Mouse (Mus musculus): ENCODE measurements around the gene Spns3. TPM values are rescaled to one million over a fixed set of nuclear protein-coding genes. Genes with fewer than 3 reads are reported as not detected.

Spns3 gene
- polyA plus RNA-seq, 1 experiment from 2014 or later: 0.75 TPM

DNA sequence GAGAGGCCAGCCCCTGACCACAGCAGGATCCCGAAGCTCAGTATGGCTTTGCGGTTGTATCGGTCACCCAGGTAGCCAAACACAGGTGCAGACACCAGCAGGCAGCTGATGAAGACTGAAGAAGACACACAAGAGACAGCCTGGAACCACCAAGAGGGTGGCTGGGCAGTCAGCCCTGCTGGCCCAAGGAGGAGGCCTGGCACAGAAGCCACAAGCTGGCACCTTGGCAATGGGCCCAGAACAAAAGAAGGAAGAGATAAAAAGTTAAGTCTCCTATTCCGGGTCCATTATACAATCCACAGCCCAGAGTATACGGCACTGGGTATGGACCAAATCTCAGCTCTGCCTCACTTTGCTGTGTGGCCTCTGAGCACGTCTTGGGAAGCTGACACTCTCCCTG is 9.9 kb downstream of the Spns3 start:
- no peak for ATAC-seq (ENCODE audit: low FRiP score, low TSS enrichment)
- H3K9me3 ChIP-seq (ENCODE audit: control insufficient read depth, low read length): no peaks in the 10 kb centered on the region
- no peak for DNase-seq (ENCODE audit: low spot score)
- H3K9ac ChIP-seq (ENCODE audit: low read length): no peak overlapping the region
- no peak overlapping the region for H3K4me3 ChIP-seq (ENCODE audit: low read depth, low read length)
- H3K27me3 ChIP-seq (ENCODE audit: control insufficient read depth, insufficient read depth, low read length): no peaks in the 10 kb centered on the region
- WGBS: 76% methylated on average over 6 of the region's 6 CpGs
- no peak overlapping the region for H3K4me2 ChIP-seq (replicated peaks; ENCODE audit: low read depth)
- no peak for TF ChIP-seq CTCF (IDR thresholded peaks at IDR 0.05; ENCODE audit: low read depth)
- no peak for TF ChIP-seq EP300 (optimal IDR thresholded peaks at IDR 0.05)
- H3K4me1 ChIP-seq (replicated peaks; ENCODE audit: control insufficient read depth, insufficient read depth): no peaks in the 10 kb centered on the region
- H3K36me3 ChIP-seq (ENCODE audit: control insufficient read depth, insufficient read depth, low read length): no peaks in the 10 kb centered on the region
- H3K27ac ChIP-seq (replicated peaks): no peak overlapping the region

DNA sequence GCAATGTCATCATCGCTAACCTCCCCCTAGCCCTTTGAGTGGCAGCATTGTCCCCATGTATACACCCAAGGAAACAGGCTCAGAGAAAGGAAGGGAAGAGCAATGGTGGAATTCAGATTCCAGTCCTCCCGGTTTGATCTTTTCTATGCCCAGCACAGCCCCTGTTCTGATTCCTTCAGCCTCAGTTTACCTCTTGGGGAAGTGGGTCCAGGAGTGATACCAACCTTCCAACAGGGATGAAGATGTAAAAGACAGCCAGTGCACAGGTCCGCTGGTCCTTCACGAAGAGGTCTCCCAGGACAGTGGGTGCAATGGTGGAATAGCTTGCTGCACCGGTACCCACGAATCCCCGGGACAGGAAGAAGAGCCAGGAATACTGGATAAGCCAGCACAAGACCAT is 11.5 kb downstream of the Spns3 start:
- ATAC-seq (ENCODE audit: low FRiP score, low TSS enrichment): no peak
- H3K4me2 ChIP-seq (replicated peaks; ENCODE audit: low read depth): no peak overlapping the region
- H3K9ac ChIP-seq (ENCODE audit: low read length): no peak overlapping the region
- TF ChIP-seq EP300 (optimal IDR thresholded peaks at IDR 0.05): no peak
- TF ChIP-seq CTCF (IDR thresholded peaks at IDR 0.05; ENCODE audit: low read depth): no peak
- H3K4me1 ChIP-seq (replicated peaks; ENCODE audit: control insufficient read depth, insufficient read depth): no peaks in the 10 kb centered on the region
- H3K4me3 ChIP-seq (ENCODE audit: low read depth, low read length): no peak overlapping the region
- no peaks in the 10 kb centered on the region for H3K9me3 ChIP-seq (ENCODE audit: control insufficient read depth, low read length)
- no peaks in the 10 kb centered on the region for H3K36me3 ChIP-seq (ENCODE audit: control insufficient read depth, insufficient read depth, low read length)
- DNase-seq (ENCODE audit: low spot score): no peak
- WGBS: 93% methylated on average over 7 of the region's 7 CpGs
- no peak overlapping the region for H3K27ac ChIP-seq (replicated peaks)
- H3K27me3 ChIP-seq (ENCODE audit: control insufficient read depth, insufficient read depth, low read length): no peaks in the 10 kb centered on the region

DNA sequence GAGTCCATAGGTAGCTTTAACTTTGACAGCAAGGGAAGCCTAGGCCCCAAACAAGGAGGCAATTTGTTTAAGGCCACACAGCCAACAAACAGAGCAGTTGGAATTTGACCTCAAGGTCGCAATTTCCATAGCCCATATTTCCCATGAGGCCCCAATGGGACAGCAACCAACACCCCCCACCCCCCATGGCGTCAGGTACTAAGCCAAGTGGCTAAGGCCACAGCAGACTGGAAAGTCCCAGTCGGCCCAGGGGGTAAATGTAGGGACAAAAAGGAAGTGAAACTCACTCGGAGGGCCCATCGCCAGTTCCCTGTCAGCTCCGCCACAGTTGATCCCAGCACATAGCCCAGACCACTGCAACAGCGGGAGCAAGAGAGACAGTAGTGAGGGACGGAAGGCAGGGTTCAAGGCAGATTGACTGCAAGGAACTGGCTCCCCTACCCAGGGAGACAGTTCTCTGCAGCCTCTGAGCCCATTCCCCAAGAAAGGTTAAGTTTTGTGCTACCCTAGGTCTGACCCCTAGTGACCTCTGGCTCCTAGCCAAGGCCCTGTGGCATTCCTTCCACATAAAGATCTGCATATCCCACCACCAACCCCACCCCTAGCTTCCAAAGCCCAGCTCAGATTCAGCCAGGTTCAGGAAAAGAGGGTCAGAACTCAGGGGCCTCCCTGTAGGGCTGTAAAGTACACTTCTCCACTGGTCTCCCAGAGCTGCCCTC is 12.1 kb downstream of the Spns3 start:
- no peak for TF ChIP-seq EP300 (optimal IDR thresholded peaks at IDR 0.05)
- no peak for TF ChIP-seq CTCF (IDR thresholded peaks at IDR 0.05; ENCODE audit: low read depth)
- Histone ChIP-seq H3K9me3 (ENCODE audit: control insufficient read depth, low read length) (no peaks in the 10 kb centered on the region), H3K4me2 (replicated peaks; ENCODE audit: low read depth) (no peak overlapping the region), H3K27me3 (ENCODE audit: control insufficient read depth, insufficient read depth, low read length) (no peaks in the 10 kb centered on the region), H3K36me3 (ENCODE audit: control insufficient read depth, insufficient read depth, low read length) (no peaks in the 10 kb centered on the region), H3K9ac (ENCODE audit: low read length) (no peak overlapping the region), H3K4me3 (ENCODE audit: low read depth, low read length) (no peak overlapping the region), H3K4me1 (replicated peaks; ENCODE audit: control insufficient read depth, insufficient read depth) (no peaks in the 10 kb centered on the region), H3K27ac (replicated peaks) (no peak overlapping the region)
- ATAC-seq (ENCODE audit: low FRiP score, low TSS enrichment) (no peak), DNase-seq (ENCODE audit: low spot score) (no peak)
- 52% methylated on average over 8 of the region's 8 CpGs for WGBS

DNA sequence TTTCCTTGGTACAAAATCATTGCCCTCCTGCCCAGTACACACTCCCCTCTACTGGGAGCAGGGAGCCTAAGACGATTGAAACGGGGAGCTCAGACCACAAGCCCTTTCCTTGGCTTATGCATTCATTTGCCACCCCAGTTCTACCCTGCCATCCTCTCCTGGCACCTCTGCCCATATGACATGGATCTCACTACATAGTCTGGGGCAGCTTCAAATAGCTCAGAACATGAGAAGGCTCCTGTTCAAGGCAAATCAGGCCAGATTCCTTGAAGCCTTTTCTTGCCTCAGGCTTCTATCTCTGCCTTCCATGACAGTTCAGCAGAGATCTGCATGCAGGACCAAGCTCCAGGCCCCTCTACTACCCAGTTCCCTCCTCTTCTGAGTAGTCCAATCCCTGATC is 12.8 kb downstream of the Spns3 start:
- no peaks in the 10 kb centered on the region for H3K27me3 ChIP-seq (ENCODE audit: control insufficient read depth, insufficient read depth, low read length)
- DNase-seq (ENCODE audit: low spot score) (no peak), ATAC-seq (ENCODE audit: low FRiP score, low TSS enrichment) (no peak)
- H3K4me1 ChIP-seq (replicated peaks; ENCODE audit: control insufficient read depth, insufficient read depth): no peaks in the 10 kb centered on the region
- H3K9ac ChIP-seq (ENCODE audit: low read length): no peak overlapping the region
- TF ChIP-seq EP300 (optimal IDR thresholded peaks at IDR 0.05): no peak
- TF ChIP-seq CTCF (IDR thresholded peaks at IDR 0.05; ENCODE audit: low read depth): no peak
- H3K4me2 ChIP-seq (replicated peaks; ENCODE audit: low read depth): no peak overlapping the region
- H3K27ac ChIP-seq (replicated peaks): no peak overlapping the region
- H3K9me3 ChIP-seq (ENCODE audit: control insufficient read depth, low read length): no peaks in the 10 kb centered on the region
- WGBS: 92% methylated on average over 2 of the region's 2 CpGs
- no peak overlapping the region for H3K4me3 ChIP-seq (ENCODE audit: low read depth, low read length)
- H3K36me3 ChIP-seq (ENCODE audit: control insufficient read depth, insufficient read depth, low read length): no peaks in the 10 kb centered on the region

DNA sequence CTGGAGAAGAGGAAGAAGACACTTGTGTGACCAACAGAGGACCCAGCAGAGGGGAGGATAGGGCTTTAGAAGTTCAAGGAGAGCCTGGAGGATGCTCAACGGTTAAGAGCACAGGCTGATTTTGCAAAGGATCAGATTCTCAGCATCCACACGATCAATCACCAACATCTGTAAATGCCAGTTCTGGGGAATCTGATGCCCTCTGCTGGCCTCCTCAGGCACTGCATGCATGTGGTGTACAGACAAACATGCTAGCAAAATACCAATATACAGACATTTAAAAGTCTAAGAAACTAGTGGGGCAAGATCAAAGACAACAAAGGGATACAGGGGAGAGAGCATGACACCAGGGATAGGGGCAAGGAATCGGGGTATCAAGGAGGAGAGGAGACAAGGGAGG is 14.8 kb downstream of the Spns3 start:
- H3K27ac ChIP-seq (replicated peaks): no peak overlapping the region
- TF ChIP-seq CTCF (IDR thresholded peaks at IDR 0.05; ENCODE audit: low read depth) (peak; percentile 63), EP300 (optimal IDR thresholded peaks at IDR 0.05) (no peak)
- no peak overlapping the region for H3K9ac ChIP-seq (ENCODE audit: low read length)
- H3K4me3 ChIP-seq (ENCODE audit: low read depth, low read length): no peak overlapping the region
- H3K4me1 ChIP-seq (replicated peaks; ENCODE audit: control insufficient read depth, insufficient read depth): no peaks in the 10 kb centered on the region
- DNase-seq (ENCODE audit: low spot score) (no peak), ATAC-seq (ENCODE audit: low FRiP score, low TSS enrichment) (no peak)
- H3K36me3 ChIP-seq (ENCODE audit: control insufficient read depth, insufficient read depth, low read length): no peaks in the 10 kb centered on the region
- 84% methylated on average over 3 of the region's 3 CpGs for WGBS
- H3K27me3 ChIP-seq (ENCODE audit: control insufficient read depth, insufficient read depth, low read length): no peaks in the 10 kb centered on the region
- no peaks in the 10 kb centered on the region for H3K9me3 ChIP-seq (ENCODE audit: control insufficient read depth, low read length)
- H3K4me2 ChIP-seq (replicated peaks; ENCODE audit: low read depth): no peak overlapping the region

DNA sequence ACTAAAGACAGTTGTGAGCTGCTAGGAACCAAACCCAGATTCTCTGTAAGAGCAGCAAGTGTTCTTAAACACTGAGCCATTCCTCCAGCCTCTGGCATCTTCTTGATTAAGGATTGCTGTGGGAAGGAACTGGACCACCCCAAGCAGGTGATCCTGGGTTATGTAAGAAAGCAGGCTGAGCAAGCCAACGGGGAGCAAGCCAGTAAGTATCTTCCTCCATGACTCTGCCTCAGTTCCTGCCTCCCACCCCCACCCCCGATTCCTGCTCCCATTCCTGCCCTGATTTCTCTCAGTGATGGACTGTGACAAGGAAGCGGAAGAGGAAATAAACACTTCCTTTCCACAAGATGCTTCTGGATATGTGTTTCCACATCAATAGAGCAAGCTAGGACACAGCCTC is 17.4 kb downstream of the Spns3 start:
- Histone ChIP-seq H3K27ac (replicated peaks) (no peak overlapping the region), H3K9ac (ENCODE audit: low read length) (no peak overlapping the region), H3K4me2 (replicated peaks; ENCODE audit: low read depth) (no peak overlapping the region), H3K4me1 (replicated peaks; ENCODE audit: control insufficient read depth, insufficient read depth) (no peaks in the 10 kb centered on the region), H3K4me3 (ENCODE audit: low read depth, low read length) (no peak overlapping the region), H3K9me3 (ENCODE audit: control insufficient read depth, low read length) (no peaks in the 10 kb centered on the region), H3K36me3 (ENCODE audit: control insufficient read depth, insufficient read depth, low read length) (no peaks in the 10 kb centered on the region), H3K27me3 (ENCODE audit: control insufficient read depth, insufficient read depth, low read length) (no peaks in the 10 kb centered on the region)
- DNase-seq (ENCODE audit: low spot score): no peak
- no peak for ATAC-seq (ENCODE audit: low FRiP score, low TSS enrichment)
- TF ChIP-seq CTCF (IDR thresholded peaks at IDR 0.05; ENCODE audit: low read depth): no peak
- TF ChIP-seq EP300 (optimal IDR thresholded peaks at IDR 0.05): no peak
- 75% methylated on average over 3 of the region's 3 CpGs for WGBS
